Mouse (Mus musculus) heart, embryonic 14.5 days (tissue): ENCODE measurements around the gene Pex14. TPM values are rescaled to one million over a fixed set of nuclear protein-coding genes. Genes with fewer than 3 reads are reported as not detected.

Experiments used
- ATAC-seq: fragments of 200-750 bp; cut with Nextera tagmentation; 2 replicates; pipeline ENCODE4 v1.8.0; 2017; ENCODE audit warnings: low read depth, moderate TSS enrichment; ENCODE audit not compliant: insufficient number of reproducible peaks, insufficient read depth, low FRiP score
- H3K27ac ChIP-seq, 2 experiments: fragments of 200-500 bp in 1 of 2; fragments of 300-500 bp in 1 of 2; sonication (generic) in 1 of 2; replicated peaks in 1 of 2; 2 replicates each; pipeline ENCODE4 v1.5.1; 2012 to 2014; ENCODE audit warnings: low read depth in 2 of 2, low read length in 2 of 2, control low read depth in 1 of 2, mild to moderate bottlenecking in 1 of 2, mixed read lengths in 1 of 2; ENCODE audit not compliant: control insufficient read depth in 1 of 2, insufficient read depth in 1 of 2
- H3K27me3 ChIP-seq: fragments of 300-500 bp; sonication (generic); 2 replicates; pipeline ENCODE4 v1.6.1; 2014; ENCODE audit warnings: mild to moderate bottlenecking, low read length, control low read depth; ENCODE audit not compliant: control insufficient read depth, insufficient read depth
- H3K36me3 ChIP-seq: fragments of 300-500 bp; sonication (generic); 2 replicates; pipeline ENCODE4 v1.6.1; 2014; ENCODE audit warnings: mild to moderate bottlenecking, control low read depth, low read length, mixed read lengths; ENCODE audit not compliant: control insufficient read depth, insufficient read depth
- H3K4me1 ChIP-seq, 2 experiments: fragments of 200-500 bp in 1 of 2; fragments of 300-500 bp in 1 of 2; sonication (generic) in 1 of 2; 2 replicates each; pipeline ENCODE4 v1.6.1; 2012 to 2014; ENCODE audit warnings: low read length in 2 of 2, control low read depth in 1 of 2, mixed read lengths in 1 of 2; ENCODE audit not compliant: control insufficient read depth in 2 of 2, insufficient read depth in 2 of 2
- H3K4me2 ChIP-seq: fragments of 300-500 bp; sonication (generic); 2 replicates; pipeline ENCODE4 v1.6.1; 2014; ENCODE audit warnings: mild to moderate bottlenecking, low read length
- H3K4me3 ChIP-seq, 2 experiments: fragments of 200-500 bp in 1 of 2; fragments of 300-500 bp in 1 of 2; sonication (generic) in 1 of 2; 2 replicates each; pipeline ENCODE4 v1.5.1; 2012 to 2014; ENCODE audit warnings: low read length in 2 of 2, mild to moderate bottlenecking in 2 of 2, control low read depth in 1 of 2, low read depth in 1 of 2, moderate library complexity in 1 of 2; ENCODE audit not compliant: control insufficient read depth in 1 of 2, insufficient read depth in 1 of 2
- H3K9ac ChIP-seq: fragments of 300-500 bp; sonication (generic); 2 replicates; pipeline ENCODE4 v1.6.1; 2014; ENCODE audit warnings: mild to moderate bottlenecking, low read length
- H3K9me3 ChIP-seq: fragments of 300-500 bp; sonication (generic); 2 replicates; pipeline ENCODE4 v1.6.1; 2016; ENCODE audit warnings: low read length, control low read depth; ENCODE audit not compliant: control insufficient read depth
- WGBS: fragments of 180-500 bp; shearing (Covaris S2); extraction: QIAGEN DNeasy Blood & Tissue Kit; methylation state at CpG from one replicate; pipeline ENCODE4 v1.1.7; 2014; 5-methylcytosine and 5-hydroxymethylcytosine counted together
- polyA plus RNA-seq: library from polyadenylated mRNA; unstranded; fragments of >200 nt; fragmentation: Nextera tagmentation; extraction: Ambion mirVana; gene quantifications from 2 replicates; pipeline ENCODE4 v1.2.1, GENCODE M21; 2014

Gene Pex14
- polyA plus RNA-seq, 1 experiment from 2014 or later = 31.2 TPM

- Histone ChIP-seq H3K36me3 (peaks cover 87% of the 10 kb centered on the region), H3K4me1 (peaks cover 28 to 40% of the 10 kb centered on the region in 2 experiments), H3K4me3 (no peak overlapping the region), H3K27ac (no peak overlapping the region; a peak in 1 of 4 replicates), H3K27me3 (no peaks in the 10 kb centered on the region), H3K4me2 (no peak overlapping the region), H3K9me3 (no peaks in the 10 kb centered on the region), H3K9ac (no peak overlapping the region)
- 77% methylated on average over 26 of the region's 26 CpGs for WGBS
- ATAC-seq = no peak
These were observed 161.1 kb downstream of the Pex14 start for GRCm38 (mm10) chr4:148938546-148938945.

GRCm38 (mm10) chr4:148936727-148937126, 162.9 kb downstream of the Pex14 start:
- ATAC-seq = no peak
- no peak overlapping the region for H3K27ac ChIP-seq
- H3K4me2 ChIP-seq = no peak overlapping the region
- no peaks in the 10 kb centered on the region for H3K9me3 ChIP-seq
- H3K4me1 ChIP-seq = peaks cover 31 to 51% of the 10 kb centered on the region in 2 experiments
- H3K9ac ChIP-seq = no peak overlapping the region
- H3K27me3 ChIP-seq = no peaks in the 10 kb centered on the region
- 87% methylated on average over 12 of the region's 12 CpGs for WGBS
- H3K36me3 ChIP-seq = peaks cover 80% of the 10 kb centered on the region
- H3K4me3 ChIP-seq = no peak overlapping the region

- H3K9ac ChIP-seq = peak overlapping the region; percentile 62
- H3K4me3 ChIP-seq = no peak overlapping the region
- peak overlapping the region in 1 of 2 experiments; percentile 75; a peak in 1 of 4 replicates for H3K27ac ChIP-seq
- peaks cover 36 to 54% of the 10 kb centered on the region in 2 experiments for H3K4me1 ChIP-seq
- 80% methylated on average over 12 of the region's 12 CpGs for WGBS
- no peaks in the 10 kb centered on the region for H3K27me3 ChIP-seq
- no peak overlapping the region for H3K4me2 ChIP-seq
- H3K9me3 ChIP-seq = no peaks in the 10 kb centered on the region
- ATAC-seq = no peak
- peaks cover 75% of the 10 kb centered on the region for H3K36me3 ChIP-seq
These were observed 163.6 kb downstream of the Pex14 start for GRCm38 (mm10) chr4:148936111-148936510.

- Histone ChIP-seq H3K4me3 (no peak overlapping the region), H3K4me2 (peak overlapping the region; percentile 14; the same call in 1 of the 2 replicates), H3K9ac (peak overlapping the region; percentile 62), H3K27me3 (no peaks in the 10 kb centered on the region), H3K4me1 (peaks cover 36 to 51% of the 10 kb centered on the region in 2 experiments), H3K36me3 (peaks cover 75% of the 10 kb centered on the region), H3K9me3 (no peaks in the 10 kb centered on the region), H3K27ac (peak overlapping the region; percentile 57 to 75)
- 8% methylated on average over 13 of the region's 13 CpGs for WGBS
- peak; percentile 49; the same call in 1 of the 2 replicates for ATAC-seq
These were observed 164.5 kb downstream of the Pex14 start for GRCm38 (mm10) chr4:148935211-148935610.

- ATAC-seq = no peak
- Histone ChIP-seq H3K27ac (no peak overlapping the region), H3K9ac (no peak overlapping the region), H3K27me3 (no peaks in the 10 kb centered on the region), H3K36me3 (peaks cover 61% of the 10 kb centered on the region), H3K4me2 (no peak overlapping the region), H3K9me3 (no peaks in the 10 kb centered on the region), H3K4me3 (no peak overlapping the region), H3K4me1 (peaks cover 42 to 60% of the 10 kb centered on the region in 2 experiments)
- 73% methylated on average over 13 of the region's 13 CpGs for WGBS
These were observed 166.6 kb downstream of the Pex14 start for GRCm38 (mm10) chr4:148933109-148933508.

GRCm38 (mm10) chr4:148930721-148931229, 168.9 kb downstream of the Pex14 start:
- H3K27ac ChIP-seq = peak overlapping the region; percentile 88 to 98
- peaks cover 58 to 81% of the 10 kb centered on the region in 2 experiments for H3K4me1 ChIP-seq
- peaks cover 38% of the 10 kb centered on the region for H3K36me3 ChIP-seq
- peak overlapping the region; percentile 66 for H3K9ac ChIP-seq
- no peaks in the 10 kb centered on the region for H3K9me3 ChIP-seq
- WGBS = 28% methylated on average over 9 of the region's 9 CpGs
- H3K27me3 ChIP-seq = no peaks in the 10 kb centered on the region
- no peak overlapping the region for H3K4me3 ChIP-seq
- H3K4me2 ChIP-seq = peak overlapping the region; percentile 40
- ATAC-seq = peak; percentile 43

- WGBS = 87% methylated on average over 16 of the region's 16 CpGs
- H3K9ac ChIP-seq = peak overlapping the region; percentile 59; the same call in 1 of the 2 replicates
These were observed 170.8 kb downstream of the Pex14 start for GRCm38 (mm10) chr4:148928876-148929275.

GRCm38 (mm10) chr4:148928316-148928715, 171.4 kb downstream of the Pex14 start:
- 31% methylated on average over 9 of the region's 9 CpGs for WGBS
- Histone ChIP-seq H3K4me3 (no peak overlapping the region), H3K4me1 (peaks cover 58 to 85% of the 10 kb centered on the region in 2 experiments), H3K36me3 (peaks cover 15% of the 10 kb centered on the region), H3K9ac (peak overlapping the region; percentile 59), H3K9me3 (no peaks in the 10 kb centered on the region), H3K4me2 (no peak overlapping the region), H3K27me3 (no peaks in the 10 kb centered on the region), H3K27ac (peak overlapping the region; percentile 42 to 88)
- ATAC-seq = no peak

More at GRCm38 (mm10) chr4:148928876-148929275, 170.8 kb downstream of the Pex14 start:
- Histone ChIP-seq H3K9me3 (no peaks in the 10 kb centered on the region), H3K27ac (peak overlapping the region; percentile 42 to 88; a peak in 3 of 4 replicates), H3K4me1 (peaks cover 55 to 83% of the 10 kb centered on the region in 2 experiments), H3K36me3 (peaks cover 21% of the 10 kb centered on the region), H3K27me3 (no peaks in the 10 kb centered on the region), H3K4me2 (no peak overlapping the region), H3K4me3 (no peak overlapping the region)
- no peak for ATAC-seq
